Comparison of ENCODE assay signal across 8 mouse cellular contexts in genomic region chr9:103365290-103366247, GRCm38 (mm10). TPM values are rescaled to one million over a fixed set of nuclear protein-coding genes. Genes with fewer than 3 reads are reported as not detected.
DNase-seq lines count a peak whose midpoint lies in the region; ATAC-seq and TF ChIP-seq lines count a peak whose summit lies in the region.

Gene Cdv3, minus strand, starts transcription at chr9:103365840.

- peak; percentile 97 for ATAC-seq in erythroid progenitor cell, adult 5-6 weeks (replicated peaks; ENCODE audit: low FRiP score, poor library complexity, severe bottlenecking)
- ATAC-seq in heart, embryonic 12.5 days (ENCODE audit: insufficient number of reproducible peaks, low FRiP score): peak; percentile 98
- ATAC-seq in kidney, postnatal 0 days (replicated peaks; ENCODE audit: low FRiP score, low read depth): peak; percentile 98
- peak; percentile 95 for ATAC-seq in liver, embryonic 11.5 days (replicated peaks; ENCODE audit: low FRiP score)
- ATAC-seq in stomach, embryonic 14.5 days (ENCODE audit: insufficient number of reproducible peaks, insufficient read depth, low FRiP score, low read depth): peak; percentile 99

- peak within 1 kb of the TSS; percentile 95 for H3K4me3 ChIP-seq in heart, embryonic 12.5 days
- H3K4me3 ChIP-seq in kidney, postnatal 0 days (replicated peaks; ENCODE audit: low read depth, low read length): peak within 1 kb of the TSS; percentile 78
- H3K4me3 ChIP-seq in liver, embryonic 11.5 days (ENCODE audit: low read depth, low read length): peak within 1 kb of the TSS; percentile 93
- H3K4me3 ChIP-seq in stomach, embryonic 14.5 days (ENCODE audit: low read depth, low read length): peak within 1 kb of the TSS; percentile 88

- TF ChIP-seq CTCF in kidney, postnatal 0 days (IDR thresholded peaks at IDR 0.05; ENCODE audit: low read depth): peak; percentile 43

- peak within 1 kb of the TSS; percentile 79 for H3K4me2 ChIP-seq in heart, embryonic 12.5 days
- peak within 1 kb of the TSS; percentile 86 for H3K4me2 ChIP-seq in kidney, postnatal 0 days (ENCODE audit: low read length)
- peak within 1 kb of the TSS; percentile 86 for H3K4me2 ChIP-seq in liver, embryonic 11.5 days
- peak within 1 kb of the TSS; percentile 63 for H3K4me2 ChIP-seq in stomach, embryonic 14.5 days (replicated peaks; ENCODE audit: low read depth, low read length)

- H3K27me3 ChIP-seq in heart, embryonic 12.5 days (replicated peaks): no peaks in the 10 kb centered on the region
- H3K27me3 ChIP-seq in kidney, postnatal 0 days (ENCODE audit: insufficient read depth, low read length): no peaks in the 10 kb centered on the region
- H3K27me3 ChIP-seq in liver, embryonic 11.5 days (replicated peaks; ENCODE audit: control insufficient read depth, insufficient read depth, low read length): no peaks in the 10 kb centered on the region
- no peaks in the 10 kb centered on the region for H3K27me3 ChIP-seq in stomach, embryonic 14.5 days (ENCODE audit: control insufficient read depth, insufficient read depth, low read length)

- no peaks in the 10 kb centered on the region for H3K9me3 ChIP-seq in heart, embryonic 12.5 days (replicated peaks)
- H3K9me3 ChIP-seq in kidney, postnatal 0 days (replicated peaks; ENCODE audit: low read length): no peaks in the 10 kb centered on the region
- H3K9me3 ChIP-seq in liver, embryonic 11.5 days (ENCODE audit: control insufficient read depth, low read length): no peaks in the 10 kb centered on the region
- no peaks in the 10 kb centered on the region for H3K9me3 ChIP-seq in stomach, embryonic 14.5 days (ENCODE audit: control insufficient read depth, low read depth, low read length)

- WGBS in heart, embryonic 12.5 days: 2% methylated on average over 72 of the region's 95 CpGs
- WGBS in kidney, postnatal 0 days: 2% methylated on average over 84 of the region's 95 CpGs
- WGBS in liver, embryonic 11.5 days: under 1% methylated on average over 80 of the region's 95 CpGs
- WGBS in stomach, embryonic 14.5 days: under 1% methylated on average over 82 of the region's 95 CpGs

- H3K36me3 ChIP-seq in heart, embryonic 12.5 days: peaks cover 14% of the 10 kb centered on the region
- peaks cover 10% of the 10 kb centered on the region; the same call in 1 of the 2 replicates for H3K36me3 ChIP-seq in kidney, postnatal 0 days (ENCODE audit: insufficient read depth, low read length)
- H3K36me3 ChIP-seq in liver, embryonic 11.5 days (ENCODE audit: control insufficient read depth, insufficient read depth, low read length): peaks cover 8% of the 10 kb centered on the region
- peaks cover 16% of the 10 kb centered on the region for H3K36me3 ChIP-seq in stomach, embryonic 14.5 days (ENCODE audit: control insufficient read depth, insufficient read depth, low read length)

- peak within 1 kb of the TSS; percentile 99 for H3K27ac ChIP-seq in heart, embryonic 12.5 days (ENCODE audit: poor library complexity, severe bottlenecking)
- peak within 1 kb of the TSS; percentile 97 for H3K27ac ChIP-seq in kidney, postnatal 0 days
- peak within 1 kb of the TSS; percentile 94 for H3K27ac ChIP-seq in liver, embryonic 11.5 days (ENCODE audit: low read depth, low read length)
- peak within 1 kb of the TSS; percentile 97 for H3K27ac ChIP-seq in stomach, embryonic 14.5 days (ENCODE audit: low read length)

- H3K9ac ChIP-seq in heart, embryonic 12.5 days: peak within 1 kb of the TSS; percentile 99
- H3K9ac ChIP-seq in kidney, postnatal 0 days (ENCODE audit: low read depth, low read length): peak within 1 kb of the TSS; percentile 95
- peak within 1 kb of the TSS; percentile 96 for H3K9ac ChIP-seq in liver, embryonic 11.5 days (ENCODE audit: low read depth, low read length)
- H3K9ac ChIP-seq in stomach, embryonic 14.5 days (replicated peaks; ENCODE audit: low read depth, low read length): peak within 1 kb of the TSS; percentile 92

- peak; percentile 100 for DNase-seq in CD4-positive helper T cell, adult 2 months (ENCODE audit: low read depth, low spot score)
- peak; percentile 100 for DNase-seq in brain, embryonic 18.5 days (ENCODE audit: low read depth, low spot score)
- DNase-seq in kidney, postnatal 0 days (ENCODE audit: low spot score): peak; percentile 100
- DNase-seq in liver, embryonic 11.5 days (ENCODE audit: low spot score): peak; percentile 99
- DNase-seq in naive thymus-derived CD4-positive, alpha-beta T cell, adult 2 months (ENCODE audit: low read depth): peak; percentile 100

- peaks cover 31% of the 10 kb centered on the region for H3K4me1 ChIP-seq in heart, embryonic 12.5 days (replicated peaks)
- peaks cover 15% of the 10 kb centered on the region; the same call in 1 of the 2 replicates for H3K4me1 ChIP-seq in kidney, postnatal 0 days (replicated peaks; ENCODE audit: insufficient read depth, low read length)
- peaks cover 21% of the 10 kb centered on the region for H3K4me1 ChIP-seq in liver, embryonic 11.5 days (replicated peaks; ENCODE audit: control insufficient read depth, insufficient read depth, low read length)
- H3K4me1 ChIP-seq in stomach, embryonic 14.5 days (ENCODE audit: control insufficient read depth, insufficient read depth, low read length): peaks cover 13% of the 10 kb centered on the region; the same call in 1 of the 2 replicates

RNA-seq across cellular contexts. Expression of gene Cdv3, which starts in this region (rescaled TPM):
- 71.7 and 73.2 TPM in 2 replicates for total RNA-seq in erythroid progenitor cell, adult 5-6 weeks (2015; ENCODE audit: low replicate concordance)
- 92.0 and 94.8 TPM in 2 replicates for total RNA-seq in erythroid progenitor cell, adult 5-6 weeks (2017; ENCODE audit: low replicate concordance)
- polyA plus RNA-seq in heart, embryonic 12.5 days (2016; fragmentation: Nextera tagmentation; extraction: Ambion mirVana): 97.8 and 103 TPM in 2 replicates
- 67.5 and 79.5 TPM in 2 replicates for polyA plus RNA-seq in kidney, postnatal 0 days (2015; fragmentation: Nextera tagmentation; extraction: Ambion mirVana)
- polyA plus RNA-seq in liver, embryonic 11.5 days (2014; fragmentation: Nextera tagmentation; extraction: Ambion mirVana): 123 and 137 TPM in 2 replicates
- polyA plus RNA-seq in stomach, embryonic 14.5 days (2014; fragmentation: Nextera tagmentation; extraction: Ambion mirVana): 69.0 and 75.7 TPM in 2 replicates

Comparison
In these comparisons a context has a peak if more than half of its experiments do, and no peak if none do; other contexts are left out.
1. Peak in every context shown above with its lines: DNase-seq, ATAC-seq, H3K4me3 ChIP-seq and H3K27ac ChIP-seq.